Mouse (Mus musculus): ENCODE results near the gene Fbp2. TPM values are rescaled to one million over a fixed set of nuclear protein-coding genes. Genes with fewer than 3 reads are reported as not detected.

The Fbp2 gene
- 0.85 and 2.4 TPM in 2 replicates for polyA plus RNA-seq (2012; rRNA removed; ENCODE audit: low replicate concordance)

DNA sequence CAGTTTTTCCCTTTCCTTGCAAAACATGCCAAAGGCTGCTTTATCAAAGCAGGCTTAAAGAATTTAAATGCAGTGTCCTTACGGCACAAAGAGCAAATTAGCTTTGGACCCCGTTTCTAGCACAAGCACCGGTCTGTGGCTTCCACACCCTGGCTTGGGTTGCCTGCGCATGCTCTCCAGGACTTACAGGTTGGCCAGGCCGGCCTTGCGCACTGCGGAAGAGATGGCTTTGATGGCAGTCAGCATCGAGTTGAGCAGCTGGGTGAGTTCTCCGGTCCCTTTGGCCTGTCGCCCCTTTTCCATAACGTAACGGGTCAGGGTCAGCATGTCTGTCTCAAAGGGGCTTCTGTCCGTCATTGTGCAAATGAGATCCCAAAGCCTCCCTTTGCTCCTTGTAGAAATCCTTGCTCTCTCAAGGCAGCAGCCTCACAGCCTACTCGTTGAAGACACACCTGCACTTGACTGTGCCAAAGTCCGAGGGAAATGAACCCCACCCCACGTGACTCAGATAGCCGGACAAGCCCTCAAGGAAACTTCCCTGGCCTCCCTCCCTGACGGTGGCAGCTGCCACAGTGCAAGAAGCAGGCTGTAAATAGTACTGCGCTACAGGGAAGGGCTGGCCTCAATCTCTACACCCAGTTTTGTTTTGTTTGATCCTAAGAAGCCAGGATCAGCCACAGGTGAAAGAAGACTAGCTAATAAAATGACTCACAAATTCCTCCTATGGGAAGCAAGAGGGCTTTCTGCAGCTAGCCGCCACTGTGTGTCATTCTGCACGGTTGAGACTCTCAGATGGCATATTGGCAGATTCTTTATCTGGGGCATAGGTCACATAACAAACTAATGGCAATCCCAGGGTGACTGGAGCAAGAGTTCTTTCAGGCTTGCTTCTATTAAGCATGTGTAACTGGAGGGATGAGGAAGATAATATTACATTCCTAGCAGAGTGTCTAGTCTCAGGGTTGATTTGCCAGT lies at the start of gene Fbp2:
Gene Fbp2 (minus strand): TSS at position 482 of the 975 bp plus-strand sequence.

DNA sequence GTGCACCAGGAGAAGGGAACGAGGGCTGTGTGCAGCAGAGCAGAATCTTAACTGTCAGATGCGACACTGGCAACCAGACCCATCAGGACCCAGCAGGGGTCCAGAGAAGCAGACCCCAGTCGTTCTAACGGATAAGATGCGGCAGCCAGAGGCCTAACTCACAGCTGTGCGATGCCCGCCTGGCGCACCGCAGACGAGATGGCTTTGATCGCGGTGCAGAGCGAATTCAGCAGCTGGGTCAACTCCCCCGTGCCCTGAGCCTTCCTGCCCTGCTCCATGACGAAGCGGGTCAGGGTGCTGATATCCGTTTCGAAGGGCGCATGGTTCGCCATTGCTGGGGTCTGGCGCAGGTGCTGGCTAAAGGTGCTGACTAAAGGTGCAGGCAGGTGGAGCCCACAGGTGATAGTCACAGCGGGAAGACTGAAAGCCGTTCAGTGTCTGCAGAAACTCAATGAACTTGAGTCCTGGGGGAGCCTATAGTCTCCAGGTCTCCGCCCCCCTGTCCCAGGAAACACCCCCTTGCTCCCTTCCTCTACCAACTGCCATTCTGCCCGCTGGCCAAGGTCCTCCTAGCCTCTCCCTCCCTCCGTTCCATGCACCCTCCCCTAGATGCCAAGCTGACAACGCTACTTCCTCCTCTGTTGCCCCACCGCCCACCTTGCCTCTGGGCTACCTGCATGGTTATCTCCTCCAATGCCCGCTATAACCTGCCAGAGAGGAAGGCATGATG lies 29.7 kb upstream of the Fbp2 start, which contains the start of gene Fbp1:
Gene Fbp1 (minus strand): TSS at position 571 of the 730 bp plus-strand sequence.

Other genes with a start within 250 kb of the Fbp2 start
- 0.36 and 0.64 TPM in 2 replicates for gene 6720489N17Rik, start 234.2 kb downstream of the Fbp2 start, polyA plus RNA-seq (2012; rRNA removed; ENCODE audit: low replicate concordance)
- gene Platr25, start 97.7 kb downstream of the Fbp2 start, polyA plus RNA-seq (2012; rRNA removed; ENCODE audit: low replicate concordance) = 1.5 and 2.2 TPM in 2 replicates
- gene Gm5141, start 72.6 kb downstream of the Fbp2 start, polyA plus RNA-seq (2012; rRNA removed; ENCODE audit: low replicate concordance) = 0.11 and 1.1 TPM in 2 replicates
- gene Fbp1, start 29.9 kb upstream of the Fbp2 start, polyA plus RNA-seq (2012; rRNA removed; ENCODE audit: low replicate concordance) = 0.93 and 1.2 TPM in 2 replicates
- 58.4 and 93.4 TPM in 2 replicates for gene 2010111I01Rik, start 106.5 kb upstream of the Fbp2 start, polyA plus RNA-seq (2012; rRNA removed; ENCODE audit: low replicate concordance)